In genomic region chr12:35966768-35967141, GRCm38 (mm10) we compare ENCODE assay signal across 20 mouse cellular contexts. TPM values are rescaled to one million over a fixed set of nuclear protein-coding genes. Genes with fewer than 3 reads are reported as not detected.
"Had no signal": no experiment of that assay in that cellular context is flagged by ENCODE, and none has a peak within 500 bp of the region (broad histone marks: within the 10 kb centered on the region; RNA-seq: fewer than 3 reads in every experiment).

No protein-coding gene starts in this region.

- H3K4me2 ChIP-seq: lung, embryonic 15.5 days; midbrain, embryonic 11.5 days; midbrain, embryonic 15.5 days; neural tube, embryonic 13.5 days had no signal

- ATAC-seq: midbrain, embryonic 15.5 days had no signal

- H3K4me3 ChIP-seq: liver, embryonic 13.5 days; lung, embryonic 15.5 days; megakaryocyte, embryonic 14.5 days; midbrain, embryonic 15.5 days; neural tube, embryonic 13.5 days had no signal

- H3K9ac ChIP-seq: liver, embryonic 13.5 days; liver, postnatal 0 days; lung, embryonic 15.5 days; midbrain, embryonic 15.5 days; neural tube, embryonic 13.5 days had no signal

- H3K9me3 ChIP-seq: liver, embryonic 13.5 days; lung, embryonic 15.5 days; megakaryocyte, embryonic 14.5 days; midbrain, embryonic 15.5 days; neural tube, embryonic 13.5 days had no signal

- DNase-seq: kidney, adult 2 months; kidney, postnatal 25 days; liver, postnatal 0 days; lung, postnatal 14 days; retina, postnatal 1 day; right cerebral cortex, postnatal 4 days; thymus, postnatal 14 days had no signal

- H3K27ac ChIP-seq: liver, embryonic 13.5 days; lung, embryonic 15.5 days; macrophage; midbrain, embryonic 15.5 days; neural tube, embryonic 13.5 days had no signal

- H3K36me3 ChIP-seq: liver, embryonic 13.5 days; lung, embryonic 15.5 days; midbrain, embryonic 15.5 days; neural tube, embryonic 13.5 days had no signal

- H3K4me1 ChIP-seq: lung, embryonic 15.5 days; midbrain, embryonic 15.5 days; neural tube, embryonic 13.5 days had no signal

- H3K27me3 ChIP-seq: liver, embryonic 13.5 days; lung, embryonic 15.5 days; megakaryocyte, embryonic 14.5 days; midbrain, embryonic 15.5 days; neural tube, embryonic 13.5 days had no signal

RNA-seq across cellular contexts. Expression of gene Agr2, which starts 26.0 kb away (rescaled TPM):
- total RNA-seq: left cerebral cortex, postnatal 36 days; monocyte, adult 5-6 weeks had no signal
- polyA plus RNA-seq: kidney, adult 2 months; liver, postnatal 0 days; macrophage; midbrain, embryonic 11.5 days; neural tube, embryonic 13.5 days; spleen, adult 2 months; testis, adult 2 months had no signal

RNA-seq across cellular contexts. Expression of gene Agr3, which starts 41.3 kb away (rescaled TPM):
- total RNA-seq: left cerebral cortex, postnatal 36 days; monocyte, adult 5-6 weeks had no signal
- polyA plus RNA-seq: kidney, adult 2 months; kidney, embryonic 16.5 days; limb, embryonic 14.5 days; liver, embryonic 13.5 days; liver, postnatal 0 days; macrophage; midbrain, embryonic 11.5 days; midbrain, embryonic 15.5 days; neural tube, embryonic 13.5 days; spleen, adult 2 months had no signal
